Mouse (Mus musculus): Measurements from ENCODE around the gene Jak2. TPM values are rescaled to one million over a fixed set of nuclear protein-coding genes. Genes with fewer than 3 reads are reported as not detected.

Jak2 gene
- 60.0 TPM for total RNA-seq (2023)

GRCm38 (mm10) chr19:29251191-29251957 is at the start of gene Jak2:
Gene Jak2 (plus strand): TSS chr19:29251828.

GRCm38 (mm10) chr19:29325053-29325851 is 73.6 kb downstream of the Jak2 start, which contains the start of gene Insl6:
Gene Insl6 (minus strand): TSS chr19:29325356.

DNA sequence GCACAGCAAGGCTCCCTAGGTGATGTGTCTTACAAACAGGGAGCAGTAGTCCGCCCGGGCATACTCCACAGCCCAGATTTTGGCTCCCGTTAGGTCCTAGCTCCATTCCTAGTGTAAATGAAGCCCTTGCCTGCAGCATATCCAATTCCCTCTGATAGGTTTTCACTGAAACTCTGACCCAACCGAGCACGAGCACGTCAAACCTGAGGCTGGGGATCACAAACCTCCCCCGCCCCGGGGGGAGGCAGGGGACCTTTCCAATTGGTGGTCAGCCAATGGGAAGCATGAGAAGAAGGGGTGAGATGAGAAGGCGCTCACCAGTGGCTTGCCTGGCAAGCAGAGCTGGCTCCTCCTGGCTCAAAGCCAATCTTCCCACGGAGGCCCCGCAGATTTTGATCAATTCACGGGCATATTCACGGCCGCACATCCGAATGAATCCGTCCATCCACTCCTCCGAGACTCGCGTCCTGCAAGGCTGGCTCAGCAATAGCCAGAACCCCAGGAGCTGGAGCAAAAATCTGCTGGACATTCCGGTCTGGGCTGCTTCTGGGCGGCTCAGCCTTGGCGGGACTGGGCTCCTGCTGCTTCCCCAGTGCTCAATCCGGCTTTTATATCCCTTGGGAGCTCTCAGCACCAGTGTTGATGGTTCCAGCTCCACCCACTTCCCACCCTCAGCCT is 82.6 kb downstream of the Jak2 start, which contains the start of gene Rln1:
Gene Rln1 (minus strand): TSS at position 603 of the 678 bp plus-strand sequence.

Other genes starting within 250 kb of the Jak2 start
- 13.6 TPM for gene Ak3, start 203.9 kb upstream of the Jak2 start, total RNA-seq (2023)
- 25.9 TPM for gene Rcl1, start 150.5 kb upstream of the Jak2 start, total RNA-seq (2023)
- 2.6 TPM for gene Insl6, start 73.5 kb downstream of the Jak2 start, total RNA-seq (2023)
- not detected for gene Rln1, start 82.8 kb downstream of the Jak2 start, total RNA-seq (2023)
- gene Plgrkt, start 115.6 kb downstream of the Jak2 start, total RNA-seq (2023), result 224 TPM
- 43.5 TPM for gene Cd274, start 115.6 kb downstream of the Jak2 start, total RNA-seq (2023)
- gene Pdcd1lg2, start 159.1 kb downstream of the Jak2 start, total RNA-seq (2023), result 1.4 TPM